Mouse (Mus musculus): ENCODE measurements around the gene Ttc4. TPM values are rescaled to one million over a fixed set of nuclear protein-coding genes. Genes with fewer than 3 reads are reported as not detected.

Gene Ttc4
- total and polyA plus RNA-seq, 2 experiments: 23.4 to 24.2 TPM

- Histone ChIP-seq H3K4me1 (ENCODE audit: control insufficient read depth, insufficient read depth, low read length) (no peaks in the 10 kb centered on the region), H3K27me3 (ENCODE audit: control insufficient read depth, insufficient read depth, low read length) (no peaks in the 10 kb centered on the region), H3K36me3 (ENCODE audit: control insufficient read depth, insufficient read depth, low read length) (peaks cover 49% of the 10 kb centered on the region), H3K4me3 (ENCODE audit: insufficient read depth, low read depth, low read length) (no peak overlapping the region), H3K79me2 (ENCODE audit: control insufficient read depth, insufficient read depth, low read length) (no peaks in the 10 kb centered on the region), H3K27ac (replicated peaks; ENCODE audit: insufficient read depth, low read depth, low read length) (no peak overlapping the region), H3K9ac (ENCODE audit: low read depth, low read length) (no peak overlapping the region)
- WGBS: 93% methylated on average over 6 of the region's 6 CpGs
- TF ChIP-seq CTCF (IDR thresholded peaks at IDR 0.05; ENCODE audit: low read depth, low read length) (no peak), POLR2A (IDR thresholded peaks at IDR 0.05; ENCODE audit: extremely low read depth, insufficient read depth, low read length) (no peak)
- no peak for DNase-seq (ENCODE audit: extremely low read depth, low read depth, low spot score)
Observed at GRCm38 (mm10) chr4:106664697-106665096, 14.0 kb downstream of the Ttc4 start.

GRCm38 (mm10) chr4:106663956-106664470, 14.7 kb downstream of the Ttc4 start:
- no peaks in the 10 kb centered on the region for H3K4me1 ChIP-seq (ENCODE audit: control insufficient read depth, insufficient read depth, low read length)
- DNase-seq (ENCODE audit: extremely low read depth, low read depth, low spot score): no peak
- H3K27ac ChIP-seq (replicated peaks; ENCODE audit: insufficient read depth, low read depth, low read length): no peak overlapping the region
- H3K9ac ChIP-seq (ENCODE audit: low read depth, low read length): no peak overlapping the region
- H3K4me3 ChIP-seq (ENCODE audit: insufficient read depth, low read depth, low read length): no peak overlapping the region
- peaks cover 45% of the 10 kb centered on the region for H3K36me3 ChIP-seq (ENCODE audit: control insufficient read depth, insufficient read depth, low read length)
- TF ChIP-seq CTCF (IDR thresholded peaks at IDR 0.05; ENCODE audit: low read depth, low read length): no peak
- WGBS: 85% methylated on average over 5 of the region's 5 CpGs
- no peaks in the 10 kb centered on the region for H3K79me2 ChIP-seq (ENCODE audit: control insufficient read depth, insufficient read depth, low read length)
- H3K27me3 ChIP-seq (ENCODE audit: control insufficient read depth, insufficient read depth, low read length): no peaks in the 10 kb centered on the region

GRCm38 (mm10) chr4:106655681-106656080, 23.1 kb downstream of the Ttc4 start:
- H3K36me3 ChIP-seq (ENCODE audit: control insufficient read depth, insufficient read depth, low read length): no peaks in the 10 kb centered on the region
- H3K4me3 ChIP-seq (ENCODE audit: insufficient read depth, low read depth, low read length): no peak overlapping the region
- DNase-seq (ENCODE audit: extremely low read depth, low read depth, low spot score): no peak
- H3K9ac ChIP-seq (ENCODE audit: low read depth, low read length): no peak overlapping the region
- H3K79me2 ChIP-seq (ENCODE audit: control insufficient read depth, insufficient read depth, low read length): no peaks in the 10 kb centered on the region
- peaks cover 6% of the 10 kb centered on the region; the same call in 1 of the 2 replicates for H3K4me1 ChIP-seq (ENCODE audit: control insufficient read depth, insufficient read depth, low read length)
- no peak overlapping the region for H3K27ac ChIP-seq (replicated peaks; ENCODE audit: insufficient read depth, low read depth, low read length)
- 92% methylated on average over 10 of the region's 10 CpGs for WGBS
- TF ChIP-seq POLR2A (IDR thresholded peaks at IDR 0.05; ENCODE audit: extremely low read depth, insufficient read depth, low read length) (no peak), CTCF (IDR thresholded peaks at IDR 0.05; ENCODE audit: low read depth, low read length) (no peak)
- no peaks in the 10 kb centered on the region for H3K27me3 ChIP-seq (ENCODE audit: control insufficient read depth, insufficient read depth, low read length)

GRCm38 (mm10) chr4:106653051-106653450, 25.7 kb downstream of the Ttc4 start:
- DNase-seq (ENCODE audit: extremely low read depth, low read depth, low spot score): no peak
- H3K27me3 ChIP-seq (ENCODE audit: control insufficient read depth, insufficient read depth, low read length): no peaks in the 10 kb centered on the region
- peaks cover 6% of the 10 kb centered on the region; the same call in 1 of the 2 replicates for H3K4me1 ChIP-seq (ENCODE audit: control insufficient read depth, insufficient read depth, low read length)
- H3K9ac ChIP-seq (ENCODE audit: low read depth, low read length): no peak overlapping the region
- H3K36me3 ChIP-seq (ENCODE audit: control insufficient read depth, insufficient read depth, low read length): no peaks in the 10 kb centered on the region
- no peaks in the 10 kb centered on the region for H3K79me2 ChIP-seq (ENCODE audit: control insufficient read depth, insufficient read depth, low read length)
- no peak overlapping the region for H3K4me3 ChIP-seq (ENCODE audit: insufficient read depth, low read depth, low read length)
- no peak for TF ChIP-seq CTCF (IDR thresholded peaks at IDR 0.05; ENCODE audit: low read depth, low read length)
- 96% methylated on average over 15 of the region's 15 CpGs for WGBS
- no peak overlapping the region for H3K27ac ChIP-seq (replicated peaks; ENCODE audit: insufficient read depth, low read depth, low read length)

GRCm38 (mm10) chr4:106652546-106652945, 26.2 kb downstream of the Ttc4 start:
- 94% methylated on average over 3 of the region's 3 CpGs for WGBS
- Histone ChIP-seq H3K36me3 (ENCODE audit: control insufficient read depth, insufficient read depth, low read length) (no peaks in the 10 kb centered on the region), H3K27ac (replicated peaks; ENCODE audit: insufficient read depth, low read depth, low read length) (no peak overlapping the region), H3K9ac (ENCODE audit: low read depth, low read length) (no peak overlapping the region), H3K4me3 (ENCODE audit: insufficient read depth, low read depth, low read length) (no peak overlapping the region), H3K79me2 (ENCODE audit: control insufficient read depth, insufficient read depth, low read length) (no peaks in the 10 kb centered on the region), H3K27me3 (ENCODE audit: control insufficient read depth, insufficient read depth, low read length) (no peaks in the 10 kb centered on the region), H3K4me1 (ENCODE audit: control insufficient read depth, insufficient read depth, low read length) (peaks cover 6% of the 10 kb centered on the region; the same call in 1 of the 2 replicates)
- TF ChIP-seq POLR2A (IDR thresholded peaks at IDR 0.05; ENCODE audit: extremely low read depth, insufficient read depth, low read length) (no peak), CTCF (IDR thresholded peaks at IDR 0.05; ENCODE audit: low read depth, low read length) (no peak)
- DNase-seq (ENCODE audit: extremely low read depth, low read depth, low spot score): no peak

- H3K27me3 ChIP-seq (ENCODE audit: control insufficient read depth, insufficient read depth, low read length): no peaks in the 10 kb centered on the region
Observed at GRCm38 (mm10) chr4:106650833-106651527, 27.8 kb downstream of the Ttc4 start, which contains the start of gene Pars2. TSS of gene Pars2 (plus strand) at chr4:106651069.

More at GRCm38 (mm10) chr4:106650833-106651527, 27.8 kb downstream of the Ttc4 start, which contains the start of gene Pars2:
- DNase-seq (ENCODE audit: extremely low read depth, low read depth, low spot score): peak; percentile 90
- H3K9ac ChIP-seq (ENCODE audit: low read depth, low read length): peak within 1 kb of the TSS; percentile 82
- H3K4me1 ChIP-seq (ENCODE audit: control insufficient read depth, insufficient read depth, low read length): peaks cover 6% of the 10 kb centered on the region; the same call in 1 of the 2 replicates
- H3K4me3 ChIP-seq (ENCODE audit: insufficient read depth, low read depth, low read length): peak within 1 kb of the TSS; percentile 98
- no peaks in the 10 kb centered on the region for H3K36me3 ChIP-seq (ENCODE audit: control insufficient read depth, insufficient read depth, low read length)
- TF ChIP-seq CTCF (IDR thresholded peaks at IDR 0.05; ENCODE audit: low read depth, low read length): no peak
- 0 out of 2 replicates have a peak, but pooled peaks have one; percentile 46 for TF ChIP-seq POLR2A (IDR thresholded peaks at IDR 0.05; ENCODE audit: extremely low read depth, insufficient read depth, low read length)
- H3K79me2 ChIP-seq (ENCODE audit: control insufficient read depth, insufficient read depth, low read length): no peaks in the 10 kb centered on the region
- no peak within 1 kb of the TSS for H3K27ac ChIP-seq (replicated peaks; ENCODE audit: insufficient read depth, low read depth, low read length)
- WGBS: 4% methylated on average over 40 of the region's 40 CpGs
